In genomic region chr7:67353667-67354066, GRCm38 (mm10) we compare ENCODE assay signal across 9 mouse cellular contexts. TPM values are rescaled to one million over a fixed set of nuclear protein-coding genes. Genes with fewer than 3 reads are reported as not detected.
DNase-seq lines count a peak whose midpoint lies in the region; ATAC-seq and TF ChIP-seq lines count a peak whose summit lies in the region.
"Had no signal": no experiment of that assay in that cellular context is flagged by ENCODE, and none has a peak within 500 bp of the region (broad histone marks: within the 10 kb centered on the region; RNA-seq: fewer than 3 reads in every experiment).

No protein-coding gene starts in this region.

- no peaks in the 10 kb centered on the region for H3K27me3 ChIP-seq in hindbrain, embryonic 10.5 days (ENCODE audit: insufficient read depth, poor library complexity, severe bottlenecking)
- no peaks in the 10 kb centered on the region for H3K27me3 ChIP-seq in forebrain, embryonic 12.5 days
- no peaks in the 10 kb centered on the region for H3K27me3 ChIP-seq in hindbrain, embryonic 12.5 days

- peaks cover 8% of the 10 kb centered on the region for H3K4me1 ChIP-seq in lung, adult 2 months (ENCODE audit: control insufficient read depth, insufficient read depth, low read length)
- H3K4me1 ChIP-seq in hindbrain, embryonic 10.5 days (replicated peaks): no peaks in the 10 kb centered on the region
- H3K4me1 ChIP-seq in forebrain, embryonic 12.5 days: no peaks in the 10 kb centered on the region
- no peaks in the 10 kb centered on the region for H3K4me1 ChIP-seq in hindbrain, embryonic 12.5 days

- H3K27ac ChIP-seq in hindbrain, embryonic 10.5 days: no peak overlapping the region
- H3K27ac ChIP-seq in forebrain, embryonic 12.5 days: no peak overlapping the region
- H3K27ac ChIP-seq in hindbrain, embryonic 12.5 days: no peak overlapping the region

- TF ChIP-seq CTCF in lung, adult 2 months (IDR thresholded peaks at IDR 0.05; ENCODE audit: insufficient read depth, low read length): peak; percentile 48

- H3K4me3 ChIP-seq in lung, adult 2 months (replicated peaks; ENCODE audit: extremely low read depth, low read depth, low read length): no peak overlapping the region
- H3K4me3 ChIP-seq in hindbrain, embryonic 10.5 days: no peak overlapping the region
- H3K4me3 ChIP-seq in forebrain, embryonic 12.5 days (replicated peaks): no peak overlapping the region
- no peak overlapping the region for H3K4me3 ChIP-seq in hindbrain, embryonic 12.5 days

- no peak overlapping the region for H3K9ac ChIP-seq in forebrain, embryonic 12.5 days
- H3K9ac ChIP-seq in hindbrain, embryonic 12.5 days: no peak overlapping the region

- ATAC-seq in megakaryocyte progenitor cell, adult 5-6 weeks (replicated peaks; ENCODE audit: poor library complexity): peak; percentile 80
- no peak for ATAC-seq in forebrain, embryonic 12.5 days (ENCODE audit: low FRiP score)
- ATAC-seq in hindbrain, embryonic 12.5 days (ENCODE audit: low FRiP score): no peak

- TF ChIP-seq POLR2A in lung, adult 2 months (IDR thresholded peaks at IDR 0.05; ENCODE audit: borderline replicate concordance, extremely low read depth, low read depth, low read length): no peak

- H3K9me3 ChIP-seq in hindbrain, embryonic 10.5 days: peaks cover 10% of the 10 kb centered on the region; the same call in 1 of the 2 replicates
- peaks cover 15% of the 10 kb centered on the region for H3K9me3 ChIP-seq in forebrain, embryonic 12.5 days
- no peaks in the 10 kb centered on the region; the same call in 1 of the 2 replicates for H3K9me3 ChIP-seq in hindbrain, embryonic 12.5 days (replicated peaks)

- WGBS in lung, adult 2 months: 75% methylated on average over 6 of the region's 6 CpGs
- 88% methylated on average over 6 of the region's 6 CpGs for WGBS in hindbrain, embryonic 10.5 days
- 87% methylated on average over 6 of the region's 6 CpGs for whole genome bisulfite sequencing in forebrain, embryonic 12.5 days
- WGBS in hindbrain, embryonic 12.5 days: 91% methylated on average over 6 of the region's 6 CpGs

- H3K4me2 ChIP-seq in forebrain, embryonic 12.5 days: no peak overlapping the region
- H3K4me2 ChIP-seq in hindbrain, embryonic 12.5 days (replicated peaks): no peak overlapping the region

- peaks cover 13% of the 10 kb centered on the region for H3K36me3 ChIP-seq in hindbrain, embryonic 10.5 days
- H3K36me3 ChIP-seq in forebrain, embryonic 12.5 days (replicated peaks): peaks cover 6% of the 10 kb centered on the region; the same call in 1 of the 2 replicates
- H3K36me3 ChIP-seq in hindbrain, embryonic 12.5 days: peaks cover 6% of the 10 kb centered on the region; the same call in 1 of the 2 replicates

- DNase-seq in lung, adult 2 months: no peak
- no peak for DNase-seq in lung, postnatal 4 days
- peak; percentile 32 for DNase-seq in R1 (ENCODE audit: low read depth, low spot score)
- peak; percentile 66 to 84 for DNase-seq in thymus, postnatal 10 days (ENCODE audit: low spot score in 2 of 2)
- no peak for DNase-seq in hindbrain, embryonic 10.5 days (ENCODE audit: low spot score)
- DNase-seq: heart, postnatal 10 days had no signal

RNA-seq across cellular contexts. Expression of gene Mef2a, which starts 19.0 kb away (rescaled TPM):
- 52.6 and 52.8 TPM in 2 replicates for polyA plus RNA-seq in lung, adult 2 months (2012; rRNA removed)
- total RNA-seq in megakaryocyte progenitor cell, adult 5-6 weeks (2015): 36.4 and 43.9 TPM in 2 replicates
- total RNA-seq in megakaryocyte progenitor cell, adult 5-6 weeks (2017): 15.0 and 18.4 TPM in 2 replicates
- polyA plus RNA-seq in hindbrain, embryonic 10.5 days (2016; fragmentation: Nextera tagmentation; extraction: Ambion mirVana): 20.5 and 26.9 TPM in 2 replicates
- 30.6 and 32.1 TPM in 2 replicates for polyA plus RNA-seq in forebrain, embryonic 12.5 days (2016; fragmentation: Nextera tagmentation; extraction: Ambion mirVana)
- polyA plus RNA-seq in hindbrain, embryonic 12.5 days (2016; fragmentation: Nextera tagmentation; extraction: Ambion mirVana): 39.3 and 42.7 TPM in 2 replicates

Comparison
In these comparisons a context has a peak if more than half of its experiments do, and no peak if none do; other contexts are left out.
1. DNase-seq: peak in R1 (single experiment) and thymus, postnatal 10 days (2 of 2); none in lung, adult 2 months (single experiment), lung, postnatal 4 days (0 of 2) and hindbrain, embryonic 10.5 days (single experiment).